Mouse (Mus musculus): ENCODE measurements around the gene Pald1. TPM values are rescaled to one million over a fixed set of nuclear protein-coding genes. Genes with fewer than 3 reads are reported as not detected.

Gene Pald1
- total RNA-seq, 1 experiment from 2014 or later, result 0.84 TPM

DNA sequence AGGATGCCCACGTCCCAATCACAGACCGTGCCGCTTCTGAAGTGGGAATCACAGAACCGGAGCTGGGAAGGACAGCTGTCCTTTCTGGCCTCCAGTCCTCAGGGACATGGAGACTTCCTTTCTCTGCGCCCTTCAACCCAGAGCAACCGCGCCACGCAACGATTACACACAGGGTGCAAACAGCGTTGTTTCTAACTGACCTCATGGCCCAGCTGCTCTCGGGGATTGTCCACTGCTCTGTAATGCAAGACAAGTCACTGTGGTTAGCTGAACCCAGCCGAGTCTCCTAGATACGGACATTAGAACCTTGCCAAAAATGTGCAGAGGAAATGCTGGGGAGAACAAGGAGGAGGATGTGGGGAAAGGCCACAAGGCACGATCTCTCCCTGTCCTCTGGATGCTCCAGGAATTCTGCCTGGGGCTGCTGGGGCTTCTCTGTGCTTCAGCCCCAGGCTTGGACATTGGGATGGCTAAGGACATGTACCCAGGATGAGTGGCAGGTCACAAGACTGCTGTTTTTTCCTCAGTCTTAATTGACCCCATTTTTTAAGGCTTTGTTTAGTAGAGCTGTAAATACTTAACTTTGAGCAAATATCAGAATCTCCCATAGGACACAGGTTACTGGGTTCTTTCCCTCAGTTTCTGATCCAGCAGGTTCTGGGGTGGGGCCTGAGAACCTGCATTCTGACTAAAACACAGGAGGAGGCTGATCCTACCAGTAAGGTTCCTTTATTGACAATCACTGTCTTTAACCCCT lies 105.2 kb downstream of the Pald1 start:
- peak; percentile 4 to 30; a peak in 1 of 4 replicates for ATAC-seq (replicated peaks in 1 of 2; ENCODE audit: insufficient read depth in 1 of 2, low FRiP score in 2 of 2, low TSS enrichment in 1 of 2, low read depth in 1 of 2, poor library complexity in 2 of 2, severe bottlenecking in 2 of 2)

- ATAC-seq (replicated peaks in 1 of 2; ENCODE audit: insufficient read depth in 1 of 2, low FRiP score in 2 of 2, low TSS enrichment in 1 of 2, low read depth in 1 of 2, poor library complexity in 2 of 2, severe bottlenecking in 2 of 2), result no peak
Measured at GRCm38 (mm10) chr10:61277051-61277450, 106.3 kb downstream of the Pald1 start.

GRCm38 (mm10) chr10:61275669-61276110 lies 107.6 kb downstream of the Pald1 start:
- peak; percentile 85 to 93 for ATAC-seq (replicated peaks in 1 of 2; ENCODE audit: insufficient read depth in 1 of 2, low FRiP score in 2 of 2, low TSS enrichment in 1 of 2, low read depth in 1 of 2, poor library complexity in 2 of 2, severe bottlenecking in 2 of 2)

- no peak for ATAC-seq (replicated peaks in 1 of 2; ENCODE audit: insufficient read depth in 1 of 2, low FRiP score in 2 of 2, low TSS enrichment in 1 of 2, low read depth in 1 of 2, poor library complexity in 2 of 2, severe bottlenecking in 2 of 2)
Measured at GRCm38 (mm10) chr10:61274532-61274931, 108.8 kb downstream of the Pald1 start.

GRCm38 (mm10) chr10:61273844-61274215 lies 109.5 kb downstream of the Pald1 start:
- ATAC-seq (replicated peaks in 1 of 2; ENCODE audit: insufficient read depth in 1 of 2, low FRiP score in 2 of 2, low TSS enrichment in 1 of 2, low read depth in 1 of 2, poor library complexity in 2 of 2, severe bottlenecking in 2 of 2), result no peak

DNA sequence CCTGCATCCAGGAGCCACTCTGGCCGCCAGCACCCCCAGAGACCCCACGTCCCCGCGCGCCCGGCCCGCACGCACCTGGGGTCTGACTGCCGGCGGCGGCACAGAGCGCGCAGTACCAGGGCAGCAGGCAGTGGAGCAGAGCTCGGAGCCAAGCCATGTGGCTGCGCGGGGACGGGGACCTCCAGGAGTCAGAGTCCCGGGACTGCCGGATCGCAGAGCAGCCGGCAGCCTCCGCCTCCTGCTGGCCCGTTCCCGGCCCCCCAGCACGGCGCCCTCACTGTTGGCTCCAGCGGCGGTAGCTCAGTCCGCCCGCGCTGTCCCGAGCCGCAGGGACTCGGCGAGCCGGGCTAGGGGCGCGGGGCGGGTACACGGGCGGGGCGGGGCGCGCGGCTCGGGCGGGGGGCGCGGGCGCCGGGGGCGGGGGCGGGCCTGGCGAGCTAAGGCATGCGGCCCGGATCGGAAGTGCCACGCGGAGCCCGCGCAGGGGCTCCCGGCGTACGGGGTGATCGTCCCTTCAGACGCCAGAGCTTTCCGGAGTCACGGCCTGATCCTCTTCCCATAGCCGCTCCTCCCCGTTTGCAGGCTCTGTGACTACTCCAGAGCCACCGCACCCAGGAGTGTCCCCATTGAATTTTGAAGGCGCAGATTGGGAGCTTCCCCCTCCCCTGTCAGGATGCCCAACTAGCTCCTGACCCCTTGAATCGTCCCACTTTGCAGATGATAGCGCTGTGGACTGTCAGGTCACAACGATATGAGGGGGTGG lies 110.1 kb downstream of the Pald1 start, which contains the start of gene Adamts14:
Adamts14 (minus strand) TSS at position 358 of the 763 bp plus-strand sequence.
- ATAC-seq (replicated peaks in 1 of 2; ENCODE audit: insufficient read depth in 1 of 2, low FRiP score in 2 of 2, low TSS enrichment in 1 of 2, low read depth in 1 of 2, poor library complexity in 2 of 2, severe bottlenecking in 2 of 2), result no peak

- ATAC-seq (replicated peaks in 1 of 2; ENCODE audit: insufficient read depth in 1 of 2, low FRiP score in 2 of 2, low TSS enrichment in 1 of 2, low read depth in 1 of 2, poor library complexity in 2 of 2, severe bottlenecking in 2 of 2), result no peak
Measured at GRCm38 (mm10) chr10:61272631-61273030, 110.7 kb downstream of the Pald1 start.

DNA sequence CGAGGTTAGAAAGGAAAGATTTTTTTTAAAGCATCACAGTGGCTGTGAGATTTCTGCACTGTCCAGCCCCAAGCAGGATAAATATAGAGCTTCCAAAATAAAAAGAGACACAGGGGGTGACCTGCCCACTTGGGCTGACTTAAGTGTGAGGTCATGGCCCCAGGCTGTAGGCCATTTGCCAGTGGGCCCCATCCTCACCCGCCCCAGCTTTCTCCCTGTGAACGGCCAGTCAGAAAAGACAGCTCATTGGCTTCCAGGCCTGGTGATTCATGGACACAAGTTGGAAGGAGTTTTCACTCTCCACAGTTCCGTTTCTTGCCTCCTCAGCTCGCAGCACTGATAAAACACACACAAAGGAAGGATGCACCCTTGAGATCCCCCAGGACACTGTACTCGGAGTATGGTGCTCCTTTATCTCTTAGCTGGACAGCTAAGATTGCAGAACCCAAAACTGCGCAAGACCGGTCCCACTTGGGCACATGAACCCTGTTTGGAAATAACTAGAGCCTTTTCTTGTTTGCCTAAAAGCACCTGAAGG lies 111.2 kb downstream of the Pald1 start:
- no peak for ATAC-seq (replicated peaks in 1 of 2; ENCODE audit: insufficient read depth in 1 of 2, low FRiP score in 2 of 2, low TSS enrichment in 1 of 2, low read depth in 1 of 2, poor library complexity in 2 of 2, severe bottlenecking in 2 of 2)

Other genes starting within 250 kb of the Pald1 start
- 28.6 and 57.9 TPM in 2 replicates for gene Sgpl1, start 235.8 kb downstream of the Pald1 start, total RNA-seq (2017)
- not detected in 2 replicates for gene Tbata, start 211.6 kb downstream of the Pald1 start, total RNA-seq (2017)
- 0.10 and 0.19 TPM in 2 replicates for gene Adamts14, start 110.1 kb downstream of the Pald1 start, total RNA-seq (2017)
- gene Prf1, start 85.7 kb downstream of the Pald1 start, total RNA-seq (2017), result 0.31 and 1.0 TPM in 2 replicates
- gene Nodal, start 34.4 kb upstream of the Pald1 start, total RNA-seq (2017), result not detected in 2 replicates
- gene Eif4ebp2, start 69.1 kb upstream of the Pald1 start, total RNA-seq (2017), result 12.8 and 17.4 TPM in 2 replicates
- gene Lrrc20, start 92.3 kb upstream of the Pald1 start, total RNA-seq (2017), result 2.3 and 3.7 TPM in 2 replicates
- gene Npffr1, start 212.0 kb upstream of the Pald1 start, total RNA-seq (2017), result 0.19 TPM in 1 of 2 replicates, not detected in the other